In the genomic region with DNA sequence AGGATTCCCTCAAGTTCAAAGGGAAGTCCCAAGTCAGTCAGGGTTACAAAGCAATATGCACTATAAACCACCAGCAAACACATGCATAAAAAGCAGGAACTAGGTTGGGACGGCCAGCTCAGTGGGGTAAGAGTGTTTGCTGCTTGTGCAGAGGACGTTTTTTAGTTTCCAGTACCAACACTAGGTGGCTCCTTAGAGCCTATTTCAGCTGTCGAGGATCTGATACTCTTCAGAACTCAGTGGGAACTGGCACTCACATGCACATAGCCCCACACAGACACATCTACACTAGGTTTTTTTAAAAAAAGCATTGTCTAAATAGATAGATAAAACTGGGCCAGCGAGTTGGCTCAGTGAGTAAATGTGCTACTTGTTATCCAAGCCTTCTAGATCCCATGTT, we compare ENCODE assay signal across 8 mouse cellular contexts. TPM values are rescaled to one million over a fixed set of nuclear protein-coding genes. Genes with fewer than 3 reads are reported as not detected.
DNase-seq lines count a peak whose midpoint lies in the region; ATAC-seq lines count a peak whose summit lies in the region.

No protein-coding gene starts in this region.

- no peak overlapping the region for H3K9ac ChIP-seq in liver, embryonic 13.5 days
- no peak overlapping the region for H3K9ac ChIP-seq in intestine, embryonic 16.5 days (ENCODE audit: low read depth, low read length)
- no peak overlapping the region for H3K9ac ChIP-seq in midbrain, embryonic 13.5 days (replicated peaks)

- no peak overlapping the region for H3K4me2 ChIP-seq in liver, embryonic 13.5 days
- H3K4me2 ChIP-seq in intestine, embryonic 16.5 days (ENCODE audit: low read depth, low read length) = no peak overlapping the region
- no peak overlapping the region for H3K4me2 ChIP-seq in midbrain, embryonic 13.5 days (replicated peaks)

- peak; percentile 40 for DNase-seq in embryo, embryonic 10 days (ENCODE audit: low spot score)
- no peak for DNase-seq in embryo, embryonic 9.5 days (ENCODE audit: extremely low spot score)
- DNase-seq in liver, embryonic 13.5 days = no peak
- no peak for DNase-seq in liver
- DNase-seq in ZHBTc4 (ENCODE audit: low read depth, low spot score) = peak; percentile 60
- DNase-seq in gastrocnemius, postnatal 25 days = no peak

- H3K27ac ChIP-seq in liver, embryonic 13.5 days = no peak overlapping the region
- H3K27ac ChIP-seq in intestine, embryonic 16.5 days (ENCODE audit: low read length) = no peak overlapping the region
- H3K27ac ChIP-seq in midbrain, embryonic 13.5 days = no peak overlapping the region

- 42% methylated on average over 4 of the region's 4 CpGs for WGBS in liver, embryonic 13.5 days (ENCODE audit: insufficient replicate concordance)
- 46% methylated on average over 4 of the region's 4 CpGs for WGBS in intestine, embryonic 16.5 days
- WGBS in midbrain, embryonic 13.5 days = 63% methylated on average over 4 of the region's 4 CpGs

- peaks cover 86% of the 10 kb centered on the region for H3K36me3 ChIP-seq in liver, embryonic 13.5 days
- H3K36me3 ChIP-seq in intestine, embryonic 16.5 days (ENCODE audit: control insufficient read depth, insufficient read depth, low read length) = peaks cover 26% of the 10 kb centered on the region
- H3K36me3 ChIP-seq in midbrain, embryonic 13.5 days = peaks cover 54% of the 10 kb centered on the region

- no peak overlapping the region for H3K4me3 ChIP-seq in liver, embryonic 13.5 days (replicated peaks)
- no peak overlapping the region for H3K4me3 ChIP-seq in intestine, embryonic 16.5 days (ENCODE audit: low read length)
- no peak overlapping the region for H3K4me3 ChIP-seq in midbrain, embryonic 13.5 days (replicated peaks)

- H3K4me1 ChIP-seq in liver, embryonic 13.5 days (replicated peaks) = peaks cover 50% of the 10 kb centered on the region
- no peaks in the 10 kb centered on the region for H3K4me1 ChIP-seq in intestine, embryonic 16.5 days (ENCODE audit: control insufficient read depth, insufficient read depth, low read length)
- no peaks in the 10 kb centered on the region for H3K4me1 ChIP-seq in midbrain, embryonic 13.5 days (replicated peaks)

- ATAC-seq in liver, embryonic 13.5 days (ENCODE audit: low read depth) = 0 out of 2 replicates have a peak, but pooled peaks have one; percentile 26
- ATAC-seq in intestine, embryonic 16.5 days = peak; percentile 43; the same call in 1 of the 2 replicates
- ATAC-seq in midbrain, embryonic 13.5 days = peak; percentile 68; the same call in 1 of the 2 replicates

- H3K9me3 ChIP-seq in liver, embryonic 13.5 days (replicated peaks) = no peaks in the 10 kb centered on the region
- no peaks in the 10 kb centered on the region for H3K9me3 ChIP-seq in intestine, embryonic 16.5 days (ENCODE audit: control insufficient read depth, low read length)
- H3K9me3 ChIP-seq in midbrain, embryonic 13.5 days = no peaks in the 10 kb centered on the region

- no peaks in the 10 kb centered on the region for H3K27me3 ChIP-seq in liver, embryonic 13.5 days
- H3K27me3 ChIP-seq in intestine, embryonic 16.5 days (replicated peaks; ENCODE audit: control insufficient read depth, insufficient read depth, low read length) = no peaks in the 10 kb centered on the region
- H3K27me3 ChIP-seq in midbrain, embryonic 13.5 days = no peaks in the 10 kb centered on the region

RNA-seq across cellular contexts. Expression of gene Styk1, which starts 13.7 kb away (rescaled TPM):
- polyA plus RNA-seq in liver, embryonic 13.5 days (2015; fragmentation: Nextera tagmentation; extraction: Ambion mirVana) = 0.44 and 0.60 TPM in 2 replicates
- 15.2 and 16.5 TPM in 2 replicates for polyA plus RNA-seq in intestine, embryonic 16.5 days (2015; fragmentation: Nextera tagmentation; extraction: Ambion mirVana)
- 1.2 and 1.6 TPM in 2 replicates for polyA plus RNA-seq in midbrain, embryonic 13.5 days (2015; fragmentation: Nextera tagmentation; extraction: Ambion mirVana)
- total RNA-seq in gastrocnemius, postnatal 25 days (2021) = under 1 TPM; 0.83 to 0.84 TPM

RNA-seq across cellular contexts. Expression of gene Ybx3, which starts 21.2 kb away (rescaled TPM):
- 80.6 and 81.3 TPM in 2 replicates for polyA plus RNA-seq in liver, embryonic 13.5 days (2015; fragmentation: Nextera tagmentation; extraction: Ambion mirVana)
- 31.7 and 33.8 TPM in 2 replicates for polyA plus RNA-seq in intestine, embryonic 16.5 days (2015; fragmentation: Nextera tagmentation; extraction: Ambion mirVana)
- 23.3 and 25.0 TPM in 2 replicates for polyA plus RNA-seq in midbrain, embryonic 13.5 days (2015; fragmentation: Nextera tagmentation; extraction: Ambion mirVana)
- 1,000 to 10,000 TPM; 1,052 to 1,458 TPM for total RNA-seq in gastrocnemius, postnatal 25 days (2021)

Comparison
In these comparisons a context has a peak if more than half of its experiments do, and no peak if none do; other contexts are left out.
1. DNase-seq: peak in embryo, embryonic 10 days (single experiment) and ZHBTc4 (single experiment); none in embryo, embryonic 9.5 days (single experiment), liver, embryonic 13.5 days (single experiment), liver (single experiment) and gastrocnemius, postnatal 25 days (single experiment).
2. Peak in every context shown above with its lines, with median percentiles within 50 percentile points of each other: ATAC-seq.